Mouse (Mus musculus): ENCODE data around the gene Cyp2t4.

DNA sequence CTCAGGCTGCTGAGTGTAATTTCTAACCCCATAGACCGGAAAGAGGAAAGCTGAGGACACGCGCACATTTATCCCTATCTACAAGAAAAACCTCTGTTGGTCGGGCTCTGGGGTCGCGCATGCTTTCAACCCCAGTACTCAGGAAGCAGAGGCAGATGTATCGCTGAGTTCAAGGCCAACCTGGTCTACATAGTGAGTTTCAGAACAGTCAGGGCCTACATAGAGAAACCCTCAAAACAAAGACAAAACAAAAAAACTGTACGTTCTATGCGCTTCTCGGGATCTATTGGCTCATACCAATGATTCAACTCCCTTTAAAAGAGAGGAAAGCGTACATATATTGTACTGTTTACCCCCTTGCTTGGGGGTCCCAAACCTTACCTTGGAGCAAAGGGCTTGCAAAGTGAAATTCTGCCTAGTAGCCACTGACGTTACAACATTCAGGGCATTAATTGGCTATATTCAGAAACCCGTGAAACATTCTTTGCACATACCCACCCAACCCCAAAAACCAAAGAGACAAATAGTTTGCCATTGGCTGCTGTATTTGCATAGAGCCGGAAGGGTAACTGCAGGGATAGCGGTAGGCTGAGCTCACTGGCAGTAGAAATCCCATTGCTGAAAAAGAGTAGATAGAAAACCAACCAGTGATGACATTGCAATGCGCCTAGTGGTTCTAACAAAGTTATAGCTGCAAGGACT is 25.9 kb downstream of the Cyp2t4 start:
- TF ChIP-seq CTCF (IDR thresholded peaks at IDR 0.05; ENCODE audit: low read depth, low read length) (no peak), POLR2A (IDR thresholded peaks at IDR 0.05; ENCODE audit: extremely low read depth, insufficient read depth, low read length) (no peak)
